Mouse (Mus musculus) lung, adult 2 months (tissue): ENCODE measurements around the gene Fam166a.
A peak's percentile ranks its signal among the peaks of the same experiment; 100 is the strongest.

Experiments used
- CTCF ChIP-seq: fragments of 200-500 bp; IDR thresholded peaks from 2 replicates; pipeline ENCODE4 v1.5.1; 2011; ENCODE audit warnings: mild to moderate bottlenecking, low read length, control low read depth; ENCODE audit not compliant: insufficient read depth
- POLR2A ChIP-seq: fragments of 200-500 bp; IDR thresholded peaks from 2 replicates; pipeline ENCODE4 v1.6.1; 2011; ENCODE audit warnings: low read depth, mild to moderate bottlenecking, control low read depth, low read length, borderline replicate concordance; ENCODE audit errors: extremely low read depth

- no peak for TF ChIP-seq CTCF
- peak; percentile 88; the same call in 1 of the 2 replicates for TF ChIP-seq POLR2A
Observed at GRCm38 (mm10) chr2:25224766-25225752, 6.5 kb downstream of the Fam166a start.
